Mouse (Mus musculus) lung, adult 2 months (tissue): ENCODE results near the gene Tec.

Experiments used
- CTCF ChIP-seq: fragments of 200-500 bp; IDR thresholded peaks from 2 replicates; pipeline ENCODE4 v1.5.1; 2011; ENCODE audit warnings: mild to moderate bottlenecking, low read length, control low read depth; ENCODE audit not compliant: insufficient read depth
- POLR2A ChIP-seq: fragments of 200-500 bp; IDR thresholded peaks from 2 replicates; pipeline ENCODE4 v1.6.1; 2011; ENCODE audit warnings: low read depth, mild to moderate bottlenecking, control low read depth, low read length, borderline replicate concordance; ENCODE audit errors: extremely low read depth

- TF ChIP-seq CTCF (no peak), POLR2A (no peak)
These were observed 37.2 kb downstream of the Tec start for GRCm38 (mm10) chr5:72830988-72831610.
